Mouse (Mus musculus): ENCODE measurements at regions not wholly inside any gene's neighbourhood (a gene's known extent, or its start where the extent isn't known, plus 50 kb on each side); places are given as distances from the start of the nearest gene placed in this dataset.
"Not testable (repeated sequence)": the region's sequence is repeated elsewhere in the genome, so short reads cannot be mapped to it uniquely, and the experiment has no call there.

DNA sequence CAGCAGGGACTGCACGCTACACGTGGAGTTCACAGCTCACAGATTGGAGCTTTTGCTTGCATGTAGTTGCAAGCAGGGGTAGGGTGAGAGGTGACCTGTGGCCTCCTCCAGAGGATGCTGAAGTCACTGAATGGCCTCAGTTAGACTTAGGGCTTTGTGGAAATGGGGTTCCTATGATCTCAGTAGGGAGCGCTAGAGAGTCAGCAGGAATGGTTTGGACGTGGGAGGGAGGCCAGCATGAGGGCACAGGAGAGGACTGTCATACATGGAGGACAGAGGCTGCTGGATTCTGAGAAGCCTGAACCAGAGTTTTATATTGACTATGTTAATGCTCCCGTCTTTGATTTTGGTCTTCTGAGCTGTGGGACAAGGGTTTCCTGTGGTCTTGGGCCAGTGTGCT is 85.5 kb downstream of the Cryaa start:
- no peaks in the 10 kb centered on the region for H3K4me1 ChIP-seq (ENCODE audit: control insufficient read depth, insufficient read depth, insufficient read length, low read length)
- no peak overlapping the region for H3K27ac ChIP-seq (replicated peaks; ENCODE audit: low read depth, low read length)
- no peak overlapping the region for H3K4me3 ChIP-seq (ENCODE audit: insufficient read depth, low read depth, low read length)

DNA sequence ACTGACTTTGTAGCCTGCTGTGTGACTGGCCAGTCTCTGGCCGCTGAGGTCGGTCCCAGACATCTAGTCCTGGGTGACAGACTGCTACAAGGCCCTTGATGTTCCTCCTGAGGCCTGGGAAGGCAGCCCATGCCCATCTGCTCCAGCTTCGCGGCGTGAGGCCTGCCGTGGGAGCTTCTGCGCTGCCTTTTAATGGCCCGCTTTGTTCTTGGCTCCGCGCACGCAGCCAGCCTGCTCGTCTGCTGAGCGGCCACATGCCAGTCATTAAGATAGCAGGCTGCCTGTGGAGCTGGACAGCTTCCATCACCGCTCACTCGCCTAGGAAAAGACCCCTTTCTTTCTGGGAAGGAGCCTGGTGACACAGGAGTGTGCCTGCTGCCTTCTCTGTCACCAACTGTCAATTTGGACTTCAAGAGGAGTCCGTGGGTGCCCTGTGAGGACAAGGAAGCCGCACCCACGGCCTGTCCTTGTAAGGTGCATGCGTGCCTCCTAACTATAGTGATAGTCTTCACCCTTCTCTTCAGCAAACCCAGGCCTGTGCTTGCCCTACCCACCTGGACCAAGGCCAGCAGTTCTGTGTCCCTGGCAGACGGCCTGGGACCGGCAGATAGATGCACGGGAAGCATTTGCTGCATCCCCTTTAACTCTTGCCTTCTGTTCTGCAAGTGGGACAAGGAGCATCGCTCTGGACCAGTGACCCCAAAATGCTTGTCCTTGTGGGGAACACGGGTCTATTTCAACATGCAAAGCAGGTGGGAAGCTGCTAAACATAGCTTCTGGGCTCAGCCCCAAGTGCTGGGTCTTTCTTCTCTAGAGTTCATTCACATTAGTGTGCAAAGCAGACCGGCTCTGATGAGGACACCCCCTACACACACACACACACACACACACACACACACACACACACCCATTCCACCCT is 88.6 kb downstream of the Sik1 start:
- Histone ChIP-seq H3K27ac (replicated peaks; ENCODE audit: low read depth, low read length) (no peak overlapping the region), H3K4me3 (ENCODE audit: insufficient read depth, low read depth, low read length) (no peak overlapping the region), H3K4me1 (ENCODE audit: control insufficient read depth, insufficient read depth, insufficient read length, low read length) (no peaks in the 10 kb centered on the region)

DNA sequence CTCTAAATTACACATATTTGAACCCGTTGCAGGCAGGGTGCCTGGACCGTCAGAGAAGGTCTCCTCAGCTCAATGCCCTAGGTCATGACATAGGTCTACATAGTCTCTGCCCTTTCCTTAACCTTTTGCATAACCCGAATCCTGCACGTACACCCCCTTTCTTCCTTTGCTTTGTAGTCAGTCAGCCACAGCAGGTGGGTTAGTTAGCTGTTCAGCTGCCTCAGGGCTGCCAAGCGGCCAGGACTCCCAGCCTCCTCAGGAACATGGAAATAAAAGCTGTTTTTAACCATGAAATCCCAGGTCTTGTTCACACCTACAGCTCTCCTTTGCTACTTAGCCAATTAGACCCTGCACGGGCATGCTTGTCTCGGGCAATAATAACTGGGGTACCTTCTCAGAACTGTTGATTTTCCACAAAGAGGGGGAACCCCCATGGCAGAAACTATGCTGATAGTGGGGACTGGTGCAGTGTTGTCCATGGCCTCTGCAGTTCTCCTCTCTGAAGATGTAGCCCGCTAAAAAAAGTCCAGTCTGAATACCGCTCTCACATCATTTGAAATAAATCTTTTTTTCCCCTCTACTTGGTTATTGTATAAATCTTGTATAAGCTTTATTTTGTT is 83.3 kb downstream of the Sik1 start:
- Histone ChIP-seq H3K27ac (replicated peaks; ENCODE audit: low read depth, low read length) (no peak overlapping the region), H3K4me3 (ENCODE audit: insufficient read depth, low read depth, low read length) (no peak overlapping the region), H3K4me1 (ENCODE audit: control insufficient read depth, insufficient read depth, insufficient read length, low read length) (peaks cover 6% of the 10 kb centered on the region; the same call in 1 of the 2 replicates)

DNA sequence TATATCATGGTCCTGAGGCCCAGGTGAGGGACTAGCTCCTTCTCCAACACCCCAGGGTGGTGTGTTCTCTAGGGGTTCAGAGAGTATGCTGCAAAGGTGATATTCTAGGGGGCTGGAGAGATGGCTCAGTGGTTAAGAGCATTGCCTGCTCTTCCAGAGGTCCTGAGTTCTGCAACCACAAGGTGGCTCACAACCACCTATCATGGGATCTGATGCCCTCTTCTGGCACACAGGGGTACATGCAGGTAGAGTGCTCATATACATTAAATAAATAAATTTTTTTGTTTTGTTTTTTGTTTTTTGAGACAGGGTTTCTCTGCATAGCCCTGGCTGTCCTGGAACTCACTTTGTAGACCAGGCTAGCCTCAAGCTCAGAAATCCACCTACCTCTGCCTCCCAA is 81.7 kb downstream of the Sik1 start:
- not testable (repeated sequence) for H3K4me3 ChIP-seq (ENCODE audit: insufficient read depth, low read depth, low read length); H3K27ac ChIP-seq (replicated peaks; ENCODE audit: low read depth, low read length)
- peaks cover 11% of the 10 kb centered on the region; the same call in 1 of the 2 replicates for H3K4me1 ChIP-seq (ENCODE audit: control insufficient read depth, insufficient read depth, insufficient read length, low read length)

DNA sequence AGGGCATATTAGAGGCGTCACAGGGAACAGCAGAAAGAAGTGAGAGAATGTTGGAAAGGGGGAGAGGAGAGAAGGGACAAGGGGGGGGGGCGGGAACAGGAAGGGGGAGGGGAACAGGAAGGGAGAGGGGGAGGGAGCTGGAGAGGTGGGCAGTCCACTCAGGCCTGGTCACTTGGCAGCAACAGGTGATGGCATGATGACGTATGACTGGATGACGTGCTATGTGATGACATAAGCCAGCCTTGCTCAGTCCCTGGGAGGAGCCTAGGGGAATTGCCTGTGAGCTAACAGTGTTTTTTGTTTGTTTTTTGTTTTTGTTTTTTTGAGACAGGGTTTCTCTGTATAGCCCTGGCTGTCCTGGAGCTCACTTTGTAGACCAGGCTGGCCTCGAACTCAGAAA is 80.6 kb downstream of the Sik1 start:
- H3K4me3 ChIP-seq (ENCODE audit: insufficient read depth, low read depth, low read length), result no peak overlapping the region
- H3K4me1 ChIP-seq (ENCODE audit: control insufficient read depth, insufficient read depth, insufficient read length, low read length), result peaks cover 11% of the 10 kb centered on the region; the same call in 1 of the 2 replicates
- H3K27ac ChIP-seq (replicated peaks; ENCODE audit: low read depth, low read length), result no peak overlapping the region

DNA sequence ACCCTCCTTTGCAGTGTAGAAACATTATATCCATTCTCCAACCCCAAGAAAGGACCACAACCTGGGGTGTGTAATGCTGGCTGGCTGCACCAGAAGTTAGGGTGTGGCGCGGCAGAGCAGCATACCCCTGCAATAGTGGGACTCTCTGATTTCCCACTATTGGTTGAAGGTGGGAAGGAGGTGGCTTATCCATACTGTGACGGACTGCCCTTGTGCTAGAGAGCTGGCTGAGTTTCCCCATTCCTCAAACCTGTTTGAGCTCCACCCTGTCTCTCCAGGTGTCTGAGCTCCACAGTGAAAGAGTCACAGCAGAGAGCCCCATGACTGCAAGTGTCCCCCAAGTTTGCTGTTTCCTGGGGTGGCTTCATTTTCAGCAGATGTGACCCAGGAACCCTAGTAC is 79.6 kb downstream of the Sik1 start:
- H3K27ac ChIP-seq (replicated peaks; ENCODE audit: low read depth, low read length), result no peak overlapping the region
- no peak overlapping the region for H3K4me3 ChIP-seq (ENCODE audit: insufficient read depth, low read depth, low read length)
- H3K4me1 ChIP-seq (ENCODE audit: control insufficient read depth, insufficient read depth, insufficient read length, low read length), result peaks cover 11% of the 10 kb centered on the region; the same call in 1 of the 2 replicates

DNA sequence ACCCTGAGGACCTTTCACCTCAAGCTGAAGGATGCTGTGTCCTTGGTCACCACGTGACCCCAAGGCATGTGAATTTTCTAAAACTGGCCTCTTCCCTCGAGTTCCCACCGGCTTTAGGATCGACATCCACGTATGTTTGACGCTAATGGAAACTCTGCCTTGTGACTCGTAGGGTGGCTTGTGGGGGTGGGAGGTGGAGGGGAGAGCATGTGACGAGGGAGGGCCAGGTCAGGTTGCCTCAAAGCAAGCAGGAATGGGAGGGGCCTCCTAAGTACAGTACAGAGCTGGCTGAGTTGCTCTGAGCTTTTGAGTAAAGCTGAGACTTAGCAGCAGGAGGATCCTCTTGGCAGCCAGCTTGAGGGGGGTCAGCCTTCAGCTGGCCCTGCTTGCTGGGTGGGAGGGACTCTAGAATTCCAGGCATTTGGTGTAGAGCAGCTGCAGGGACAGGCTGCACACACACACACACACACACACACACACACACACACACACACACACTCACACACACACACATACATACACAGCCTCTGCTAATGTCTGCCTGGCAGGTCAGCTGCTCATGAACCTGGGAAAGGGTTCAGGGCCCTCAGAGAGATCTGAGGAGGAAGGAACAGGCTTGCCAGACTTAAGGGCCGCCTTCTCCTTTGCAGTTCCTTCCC is 78.5 kb downstream of the Sik1 start:
- Histone ChIP-seq H3K4me1 (ENCODE audit: control insufficient read depth, insufficient read depth, insufficient read length, low read length) (peaks cover 15% of the 10 kb centered on the region), H3K4me3 (ENCODE audit: insufficient read depth, low read depth, low read length) (no peak overlapping the region), H3K27ac (replicated peaks; ENCODE audit: low read depth, low read length) (no peak overlapping the region; the same call in 1 of the 2 replicates)

DNA sequence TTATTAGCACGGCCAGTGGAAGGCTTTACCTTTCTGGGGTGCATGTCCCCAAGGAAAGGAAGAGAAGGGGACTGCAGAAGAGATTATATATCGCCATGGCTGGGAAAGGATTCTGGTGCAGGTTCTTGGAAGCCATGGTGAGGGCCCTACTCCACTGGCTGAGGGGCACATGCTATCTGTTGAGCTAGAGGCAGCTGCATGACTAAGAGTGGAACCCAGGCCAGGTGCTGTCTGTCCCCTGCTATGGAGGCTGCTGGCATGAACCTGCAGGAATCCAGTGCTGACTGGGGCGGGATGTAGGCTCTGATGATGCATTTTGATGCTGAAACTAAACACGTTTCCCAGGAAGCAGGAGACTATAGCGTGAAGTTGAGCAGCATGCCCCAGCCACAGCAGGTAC is 77.9 kb downstream of the Sik1 start:
- Histone ChIP-seq H3K27ac (replicated peaks; ENCODE audit: low read depth, low read length) (no peak overlapping the region), H3K4me3 (ENCODE audit: insufficient read depth, low read depth, low read length) (no peak overlapping the region), H3K4me1 (ENCODE audit: control insufficient read depth, insufficient read depth, insufficient read length, low read length) (peaks cover 15% of the 10 kb centered on the region)

DNA sequence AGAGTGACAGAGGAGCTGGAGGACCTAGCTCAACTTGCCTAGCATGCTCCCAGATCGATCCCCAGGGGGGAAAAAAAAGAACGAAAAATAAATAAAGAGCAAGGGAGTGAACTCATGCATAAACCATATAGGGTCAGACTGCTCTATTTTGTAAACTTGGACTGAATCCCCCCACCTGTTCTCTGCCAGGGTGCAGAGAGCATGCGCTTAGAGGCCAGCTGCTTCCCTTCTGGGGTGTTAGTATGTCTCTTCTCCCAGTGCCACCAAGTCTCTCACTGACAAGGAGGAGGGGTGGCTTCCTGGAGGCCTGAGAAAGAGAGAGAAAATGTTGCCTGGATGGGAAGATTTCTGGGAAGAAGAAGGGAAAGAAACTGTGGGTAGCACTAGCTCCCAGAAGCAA is 76.1 kb downstream of the Sik1 start:
- H3K27ac ChIP-seq (replicated peaks; ENCODE audit: low read depth, low read length), result no peak overlapping the region
- peaks cover 15% of the 10 kb centered on the region for H3K4me1 ChIP-seq (ENCODE audit: control insufficient read depth, insufficient read depth, insufficient read length, low read length)
- H3K4me3 ChIP-seq (ENCODE audit: insufficient read depth, low read depth, low read length), result no peak overlapping the region

DNA sequence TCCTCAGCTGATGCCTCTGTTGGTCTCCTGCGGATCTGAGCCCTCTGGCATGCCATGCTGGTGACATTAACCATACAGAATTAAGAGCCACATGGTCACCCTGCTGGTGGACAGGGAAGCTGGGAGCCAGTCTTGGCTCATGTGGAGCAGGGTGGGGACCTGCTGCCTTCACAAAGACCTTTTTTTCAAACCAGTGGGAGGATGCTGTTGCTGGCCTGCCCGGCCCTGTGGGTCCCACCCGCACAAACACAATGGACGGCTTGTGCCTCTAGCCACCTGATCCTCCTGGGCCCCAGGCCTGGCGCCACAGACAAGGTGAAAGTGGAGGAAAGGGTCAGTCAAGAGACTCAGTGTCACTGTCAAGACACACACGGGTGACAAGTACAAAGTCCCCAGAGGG is 73.4 kb downstream of the Sik1 start:
- Histone ChIP-seq H3K4me1 (ENCODE audit: control insufficient read depth, insufficient read depth, insufficient read length, low read length) (peaks cover 10% of the 10 kb centered on the region; the same call in 1 of the 2 replicates), H3K4me3 (ENCODE audit: insufficient read depth, low read depth, low read length) (no peak overlapping the region), H3K27ac (replicated peaks; ENCODE audit: low read depth, low read length) (peak overlapping the region; percentile 46)

DNA sequence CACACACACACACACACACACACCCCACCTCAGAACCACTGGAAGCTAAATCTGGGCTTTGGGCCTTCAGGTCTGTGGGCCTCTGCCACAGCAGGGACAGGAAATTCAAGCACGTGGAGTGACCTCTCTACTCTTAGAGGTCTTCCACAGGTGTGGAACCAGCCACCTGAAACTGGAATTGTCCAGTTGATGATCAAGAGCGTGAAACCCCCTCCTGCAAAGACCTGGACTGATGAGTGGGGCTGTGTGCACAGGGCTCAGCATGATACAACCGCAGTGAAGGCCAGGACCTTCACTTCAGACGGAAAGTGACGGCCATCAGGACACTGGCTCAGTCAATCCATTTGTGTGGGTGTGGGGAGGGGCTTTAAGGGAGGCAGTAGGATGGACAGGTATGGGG is 72.5 kb downstream of the Sik1 start:
- H3K4me1 ChIP-seq (ENCODE audit: control insufficient read depth, insufficient read depth, insufficient read length, low read length), result peaks cover 13% of the 10 kb centered on the region; the same call in 1 of the 2 replicates
- no peak overlapping the region for H3K4me3 ChIP-seq (ENCODE audit: insufficient read depth, low read depth, low read length)
- no peak overlapping the region for H3K27ac ChIP-seq (replicated peaks; ENCODE audit: low read depth, low read length)

DNA sequence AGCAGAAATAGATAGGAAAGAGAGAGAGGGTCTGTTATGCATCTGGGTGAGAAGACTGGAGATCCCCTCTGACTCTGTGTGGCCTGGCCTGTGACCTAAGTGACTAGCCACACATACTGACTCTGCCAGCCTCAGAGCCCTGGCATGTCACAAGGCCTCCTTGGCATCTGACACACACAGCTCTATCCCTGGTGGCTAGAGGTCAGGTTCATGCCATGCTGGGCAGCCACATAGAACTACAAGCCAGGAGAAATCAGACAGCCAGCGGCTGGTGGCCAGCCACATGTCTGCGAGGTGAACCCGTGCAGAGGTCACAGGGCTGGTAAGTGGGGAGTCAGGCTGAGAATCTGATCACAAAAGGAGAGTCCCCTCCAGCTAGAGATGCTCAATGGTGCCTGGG is 67.3 kb downstream of the Sik1 start:
- peaks cover 37% of the 10 kb centered on the region for H3K4me1 ChIP-seq (ENCODE audit: control insufficient read depth, insufficient read depth, insufficient read length, low read length)
- peak overlapping the region; percentile 93 for H3K27ac ChIP-seq (replicated peaks; ENCODE audit: low read depth, low read length)
- H3K4me3 ChIP-seq (ENCODE audit: insufficient read depth, low read depth, low read length), result no peak overlapping the region

DNA sequence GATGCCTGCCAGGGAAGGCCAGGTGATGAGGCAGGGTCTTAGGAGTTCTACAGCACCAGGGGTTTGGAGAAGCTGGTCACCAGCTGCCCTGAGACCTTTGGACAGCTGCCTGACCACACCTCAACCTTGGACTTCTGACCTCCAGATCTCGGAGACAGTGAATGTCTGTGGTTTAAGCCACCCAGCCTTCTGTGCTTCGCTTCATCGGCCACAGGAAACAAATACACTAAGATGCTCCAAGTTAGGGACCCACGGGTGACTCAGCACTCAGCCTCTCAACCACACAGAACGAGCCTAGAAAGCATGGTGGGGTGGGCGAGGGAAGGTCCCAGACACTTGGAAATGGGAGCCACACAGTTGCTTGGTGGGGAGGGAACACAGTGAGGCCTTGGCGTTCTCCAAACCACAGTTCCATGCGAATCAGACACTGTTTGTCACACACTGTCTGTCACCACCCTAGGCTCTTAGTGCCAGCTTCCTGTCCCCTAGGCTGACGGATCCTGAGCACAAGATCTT is 66.5 kb downstream of the Sik1 start:
- H3K4me3 ChIP-seq (ENCODE audit: insufficient read depth, low read depth, low read length), result no peak overlapping the region
- peak overlapping the region; percentile 87 for H3K27ac ChIP-seq (replicated peaks; ENCODE audit: low read depth, low read length)
- peaks cover 39% of the 10 kb centered on the region for H3K4me1 ChIP-seq (ENCODE audit: control insufficient read depth, insufficient read depth, insufficient read length, low read length)

DNA sequence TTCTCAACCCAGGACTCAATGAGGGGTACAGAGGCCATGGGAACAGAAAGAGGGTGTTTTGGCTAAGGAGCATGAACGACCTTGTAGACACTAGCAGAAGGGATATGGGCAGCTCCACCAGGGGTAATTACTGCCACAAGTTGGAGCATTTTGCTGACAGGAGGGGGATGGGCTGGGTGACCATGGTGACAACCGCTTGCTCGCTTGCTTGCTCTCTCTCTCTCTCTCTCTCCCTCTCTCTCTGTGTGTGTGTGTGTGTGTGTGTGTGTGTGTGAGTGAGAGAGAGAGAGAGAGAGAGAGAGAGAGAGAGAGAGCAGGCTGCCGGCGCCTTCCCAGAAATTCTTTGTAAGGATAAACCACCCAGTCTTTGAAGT is 65.7 kb downstream of the Sik1 start:
- peak overlapping the region; percentile 87 for H3K27ac ChIP-seq (replicated peaks; ENCODE audit: low read depth, low read length)
- no peak overlapping the region for H3K4me3 ChIP-seq (ENCODE audit: insufficient read depth, low read depth, low read length)
- peaks cover 45% of the 10 kb centered on the region for H3K4me1 ChIP-seq (ENCODE audit: control insufficient read depth, insufficient read depth, insufficient read length, low read length)
